Mouse (Mus musculus) neural tube, embryonic 10.5 days (tissue): ENCODE measurements around the gene Os9.
"Not testable (repeated sequence)": the region's sequence is repeated elsewhere in the genome, so short reads cannot be mapped to it uniquely, and the experiment has no call there.

Source experiments
- DNase-seq: peaks from one replicate; pipeline ENCODE4 v3.0.0-alpha.2; 2017; ENCODE audit warnings: low spot score; ENCODE audit errors: extremely low spot score

Os9 gene

GRCm38 (mm10) chr10:127083292-127083914 is 37.5 kb downstream of the Os9 start:
- no peak for DNase-seq

GRCm38 (mm10) chr10:127081996-127082620 is 38.8 kb downstream of the Os9 start:
- peak; percentile 56 for DNase-seq

- peak; percentile 44 for DNase-seq
Measured at GRCm38 (mm10) chr10:127080901-127081780, 39.8 kb downstream of the Os9 start.

GRCm38 (mm10) chr10:127079665-127080391 is 41.1 kb downstream of the Os9 start:
- DNase-seq = peak; percentile 48

- peak; percentile 74 for DNase-seq
Measured at GRCm38 (mm10) chr10:127078677-127079575, 42.0 kb downstream of the Os9 start.

- no peak for DNase-seq
Measured at GRCm38 (mm10) chr10:127078001-127078676, 42.8 kb downstream of the Os9 start.

- no peak for DNase-seq
Measured at GRCm38 (mm10) chr10:127077515-127077914, 43.4 kb downstream of the Os9 start.

- DNase-seq = no peak
Measured at GRCm38 (mm10) chr10:127076082-127076481, 44.8 kb downstream of the Os9 start.

GRCm38 (mm10) chr10:127075651-127076050 is 45.3 kb downstream of the Os9 start:
- no peak for DNase-seq

GRCm38 (mm10) chr10:127075080-127075479 is 45.9 kb downstream of the Os9 start, which contains the start of gene Agap2:
Agap2 (plus strand) TSS chr10:127075284.
- no peak for DNase-seq

- DNase-seq = no peak
Measured at GRCm38 (mm10) chr10:127073981-127074380, 47.0 kb downstream of the Os9 start.

- DNase-seq = not testable (repeated sequence)
Measured at GRCm38 (mm10) chr10:127072969-127073368, 48.0 kb downstream of the Os9 start.

- DNase-seq = not testable (repeated sequence)
Measured at GRCm38 (mm10) chr10:127072270-127072669, 48.7 kb downstream of the Os9 start.

- no peak for DNase-seq
Measured at GRCm38 (mm10) chr10:127071203-127071602, 49.7 kb downstream of the Os9 start.

GRCm38 (mm10) chr10:127070190-127071121 is 50.5 kb downstream of the Os9 start, which contains the start of gene Tspan31:
Tspan31 (minus strand) TSS chr10:127070264.
- peak; percentile 90 for DNase-seq

GRCm38 (mm10) chr10:127069281-127070189 is 51.4 kb downstream of the Os9 start:
- peak; percentile 50 for DNase-seq

- no peak for DNase-seq
Measured at GRCm38 (mm10) chr10:127068360-127069038, 52.4 kb downstream of the Os9 start.
